Mouse (Mus musculus): ENCODE data around the gene Mfsd2b. TPM values are rescaled to one million over a fixed set of nuclear protein-coding genes. Genes with fewer than 3 reads are reported as not detected.

Gene Mfsd2b
- polyA plus RNA-seq, 1 experiment from 2014 or later, result 3.5 TPM

DNA sequence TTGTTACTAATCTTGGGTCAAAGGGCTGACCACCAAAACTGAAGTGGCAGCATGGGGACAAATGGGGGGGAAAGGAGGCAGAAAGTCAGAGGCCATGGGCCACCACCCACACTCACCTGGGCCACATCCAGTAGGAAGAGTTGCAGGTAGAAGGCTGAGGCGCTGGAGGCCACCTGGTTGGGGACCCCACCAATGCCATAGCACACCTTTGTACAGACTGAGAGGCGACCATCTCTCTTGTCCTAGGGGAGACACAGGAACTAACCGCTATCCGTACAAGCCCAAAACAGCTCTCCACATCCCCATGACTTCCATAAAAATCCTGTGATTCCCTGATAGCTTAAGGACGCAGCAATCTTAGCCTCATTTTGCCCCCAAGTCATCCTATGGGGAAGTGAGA is 2.9 kb downstream of the Mfsd2b start:
- no peak for DNase-seq (ENCODE audit: low spot score)
- no peak for ATAC-seq (ENCODE audit: insufficient number of reproducible peaks, low FRiP score, low TSS enrichment, low read depth)
- peaks cover 4% of the 10 kb centered on the region for H3K4me1 ChIP-seq (ENCODE audit: control insufficient read depth, insufficient read depth, low read length)
- 93% methylated on average over 5 of the region's 5 CpGs for WGBS
- H3K27ac ChIP-seq (replicated peaks; ENCODE audit: low read depth, low read length), result no peak overlapping the region
- no peak overlapping the region for H3K9ac ChIP-seq (ENCODE audit: low read length)
- no peaks in the 10 kb centered on the region for H3K9me3 ChIP-seq (ENCODE audit: control insufficient read depth, low read length)
- H3K4me3 ChIP-seq (ENCODE audit: low read depth, low read length), result no peak overlapping the region
- no peaks in the 10 kb centered on the region; the same call in 1 of the 2 replicates for H3K36me3 ChIP-seq (ENCODE audit: control insufficient read depth, insufficient read depth, low read length)
- H3K27me3 ChIP-seq (ENCODE audit: control insufficient read depth, insufficient read depth, low read length), result 0 out of 2 replicates have a peak, but pooled peaks cover 2% of the 10 kb centered on the region
- no peak overlapping the region for H3K4me2 ChIP-seq (ENCODE audit: low read depth, severe bottlenecking)

DNA sequence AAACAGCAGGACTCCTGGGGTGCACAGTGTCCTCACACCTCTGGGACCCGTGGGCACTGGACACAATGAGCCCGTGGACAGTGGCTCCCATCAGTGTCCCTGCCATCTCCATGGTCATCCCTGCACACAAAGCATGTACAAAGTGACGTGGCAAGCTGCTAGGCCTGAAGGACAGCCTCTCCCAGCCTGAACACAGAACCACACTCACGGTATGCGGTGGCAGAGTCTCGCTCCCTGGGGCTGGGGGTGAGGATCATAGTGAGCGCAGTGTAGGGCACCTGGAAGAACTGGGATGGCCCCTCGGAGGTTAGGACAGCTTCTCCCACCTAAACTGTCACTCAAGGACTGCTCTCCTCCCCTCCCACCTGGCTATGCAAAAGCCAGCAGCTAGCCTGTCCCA is 5.2 kb downstream of the Mfsd2b start:
- H3K9me3 ChIP-seq (ENCODE audit: control insufficient read depth, low read length), result no peaks in the 10 kb centered on the region
- no peaks in the 10 kb centered on the region; the same call in 1 of the 2 replicates for H3K36me3 ChIP-seq (ENCODE audit: control insufficient read depth, insufficient read depth, low read length)
- H3K4me3 ChIP-seq (ENCODE audit: low read depth, low read length), result no peak overlapping the region
- ATAC-seq (ENCODE audit: insufficient number of reproducible peaks, low FRiP score, low TSS enrichment, low read depth) (no peak), DNase-seq (ENCODE audit: low spot score) (no peak)
- WGBS, result 71% methylated on average over 8 of the region's 8 CpGs
- no peak overlapping the region for H3K27ac ChIP-seq (replicated peaks; ENCODE audit: low read depth, low read length)
- no peak overlapping the region for H3K4me2 ChIP-seq (ENCODE audit: low read depth, severe bottlenecking)
- H3K9ac ChIP-seq (ENCODE audit: low read length), result no peak overlapping the region
- peaks cover 3% of the 10 kb centered on the region for H3K4me1 ChIP-seq (ENCODE audit: control insufficient read depth, insufficient read depth, low read length)
- 0 out of 2 replicates have a peak, but pooled peaks cover 2% of the 10 kb centered on the region for H3K27me3 ChIP-seq (ENCODE audit: control insufficient read depth, insufficient read depth, low read length)

DNA sequence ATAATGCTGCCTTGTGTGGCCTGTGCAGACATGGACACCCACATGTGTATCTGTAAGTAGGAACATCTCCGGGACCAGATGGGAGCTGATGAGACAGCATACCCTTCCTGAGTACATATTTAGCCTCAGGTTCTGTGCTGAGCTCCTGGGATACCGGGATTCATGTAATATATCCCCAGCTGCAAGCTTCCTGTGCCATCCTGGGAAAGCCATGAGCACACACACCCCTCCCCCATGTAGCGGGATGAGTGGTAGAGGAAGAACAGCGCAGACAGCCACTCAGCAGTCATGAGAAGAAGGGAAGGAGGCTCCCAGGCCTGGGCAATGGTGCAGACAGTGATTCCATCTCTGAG is 9.8 kb downstream of the Mfsd2b start:
- Histone ChIP-seq H3K4me2 (ENCODE audit: low read depth, severe bottlenecking) (no peak overlapping the region), H3K9ac (ENCODE audit: low read length) (no peak overlapping the region), H3K36me3 (ENCODE audit: control insufficient read depth, insufficient read depth, low read length) (no peaks in the 10 kb centered on the region; the same call in 1 of the 2 replicates), H3K27ac (replicated peaks; ENCODE audit: low read depth, low read length) (no peak overlapping the region), H3K4me1 (ENCODE audit: control insufficient read depth, insufficient read depth, low read length) (no peaks in the 10 kb centered on the region), H3K27me3 (ENCODE audit: control insufficient read depth, insufficient read depth, low read length) (no peaks in the 10 kb centered on the region), H3K4me3 (ENCODE audit: low read depth, low read length) (no peak overlapping the region), H3K9me3 (ENCODE audit: control insufficient read depth, low read length) (no peaks in the 10 kb centered on the region)
- ATAC-seq (ENCODE audit: insufficient number of reproducible peaks, low FRiP score, low TSS enrichment, low read depth), result no peak
- no peak for DNase-seq (ENCODE audit: low spot score)
- WGBS, result 82% methylated on average over 4 of the region's 4 CpGs

DNA sequence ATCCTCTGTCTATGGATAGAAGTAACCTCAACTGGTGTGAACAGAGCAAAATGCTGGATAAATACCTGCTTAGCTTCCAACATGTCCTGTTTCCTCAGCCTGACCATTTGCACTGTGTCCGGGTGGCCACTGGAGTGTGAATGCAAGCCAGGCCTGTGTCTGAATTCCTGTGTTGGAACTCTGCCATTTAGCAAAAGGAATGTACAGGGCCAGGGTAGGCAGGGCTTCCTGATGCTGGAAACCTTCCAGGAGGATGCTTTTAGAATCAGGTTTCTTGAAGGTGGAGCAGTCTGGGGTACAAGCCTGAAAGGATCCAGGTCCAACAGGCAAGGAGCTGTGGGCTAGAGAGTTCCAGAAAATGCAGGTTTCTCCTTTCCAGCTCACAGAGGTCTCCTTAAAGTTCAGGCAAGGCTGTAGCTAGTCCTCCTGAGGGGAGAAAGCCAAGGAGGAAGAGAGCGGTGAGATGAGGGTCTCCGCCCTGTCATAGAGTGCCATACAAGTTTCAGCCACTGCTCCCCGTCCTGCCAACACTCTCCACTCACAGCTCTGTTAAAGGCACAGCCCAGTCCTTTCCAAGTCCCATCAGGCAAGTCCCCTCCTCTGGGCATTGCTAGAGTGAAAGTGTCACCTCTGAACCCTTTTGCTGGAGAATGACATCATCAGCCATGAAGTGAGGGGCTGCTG is 10.4 kb downstream of the Mfsd2b start:
- no peak overlapping the region for H3K4me3 ChIP-seq (ENCODE audit: low read depth, low read length)
- WGBS, result 80% methylated on average over 4 of the region's 4 CpGs
- H3K27ac ChIP-seq (replicated peaks; ENCODE audit: low read depth, low read length), result no peak overlapping the region
- no peak overlapping the region for H3K4me2 ChIP-seq (ENCODE audit: low read depth, severe bottlenecking)
- no peaks in the 10 kb centered on the region for H3K27me3 ChIP-seq (ENCODE audit: control insufficient read depth, insufficient read depth, low read length)
- DNase-seq (ENCODE audit: low spot score) (no peak), ATAC-seq (ENCODE audit: insufficient number of reproducible peaks, low FRiP score, low TSS enrichment, low read depth) (no peak)
- no peaks in the 10 kb centered on the region for H3K4me1 ChIP-seq (ENCODE audit: control insufficient read depth, insufficient read depth, low read length)
- no peaks in the 10 kb centered on the region for H3K36me3 ChIP-seq (ENCODE audit: control insufficient read depth, insufficient read depth, low read length)
- H3K9ac ChIP-seq (ENCODE audit: low read length), result no peak overlapping the region
- H3K9me3 ChIP-seq (ENCODE audit: control insufficient read depth, low read length), result no peaks in the 10 kb centered on the region

DNA sequence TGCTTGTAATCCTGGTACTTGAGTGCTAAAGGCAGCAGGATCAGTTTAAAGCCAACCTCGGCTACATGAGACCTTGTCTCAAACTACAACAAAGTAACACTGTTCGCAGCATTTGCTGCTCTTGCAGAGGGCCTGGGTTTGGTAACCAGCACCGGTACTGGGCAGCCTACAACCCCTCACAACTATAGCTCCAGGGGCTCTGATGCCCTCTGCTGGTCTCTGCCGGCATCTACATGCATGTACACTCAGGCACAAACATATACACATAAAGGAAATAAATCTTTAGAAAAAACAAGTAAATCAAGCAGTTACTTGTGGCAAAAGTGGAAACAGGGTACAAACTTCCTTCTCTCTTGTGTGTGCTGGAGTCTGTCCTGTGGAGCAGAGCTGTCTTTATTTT is 11.5 kb downstream of the Mfsd2b start:
- no peak overlapping the region for H3K27ac ChIP-seq (replicated peaks; ENCODE audit: low read depth, low read length)
- ATAC-seq (ENCODE audit: insufficient number of reproducible peaks, low FRiP score, low TSS enrichment, low read depth), result no peak
- no peak for DNase-seq (ENCODE audit: low spot score)
- H3K9me3 ChIP-seq (ENCODE audit: control insufficient read depth, low read length), result no peaks in the 10 kb centered on the region
- no peaks in the 10 kb centered on the region for H3K27me3 ChIP-seq (ENCODE audit: control insufficient read depth, insufficient read depth, low read length)
- no peaks in the 10 kb centered on the region for H3K36me3 ChIP-seq (ENCODE audit: control insufficient read depth, insufficient read depth, low read length)
- H3K4me1 ChIP-seq (ENCODE audit: control insufficient read depth, insufficient read depth, low read length), result no peaks in the 10 kb centered on the region
- no peak overlapping the region for H3K9ac ChIP-seq (ENCODE audit: low read length)
- no peak overlapping the region for H3K4me3 ChIP-seq (ENCODE audit: low read depth, low read length)
- 87% methylated on average over 4 of the region's 4 CpGs for WGBS
- no peak overlapping the region for H3K4me2 ChIP-seq (ENCODE audit: low read depth, severe bottlenecking)

DNA sequence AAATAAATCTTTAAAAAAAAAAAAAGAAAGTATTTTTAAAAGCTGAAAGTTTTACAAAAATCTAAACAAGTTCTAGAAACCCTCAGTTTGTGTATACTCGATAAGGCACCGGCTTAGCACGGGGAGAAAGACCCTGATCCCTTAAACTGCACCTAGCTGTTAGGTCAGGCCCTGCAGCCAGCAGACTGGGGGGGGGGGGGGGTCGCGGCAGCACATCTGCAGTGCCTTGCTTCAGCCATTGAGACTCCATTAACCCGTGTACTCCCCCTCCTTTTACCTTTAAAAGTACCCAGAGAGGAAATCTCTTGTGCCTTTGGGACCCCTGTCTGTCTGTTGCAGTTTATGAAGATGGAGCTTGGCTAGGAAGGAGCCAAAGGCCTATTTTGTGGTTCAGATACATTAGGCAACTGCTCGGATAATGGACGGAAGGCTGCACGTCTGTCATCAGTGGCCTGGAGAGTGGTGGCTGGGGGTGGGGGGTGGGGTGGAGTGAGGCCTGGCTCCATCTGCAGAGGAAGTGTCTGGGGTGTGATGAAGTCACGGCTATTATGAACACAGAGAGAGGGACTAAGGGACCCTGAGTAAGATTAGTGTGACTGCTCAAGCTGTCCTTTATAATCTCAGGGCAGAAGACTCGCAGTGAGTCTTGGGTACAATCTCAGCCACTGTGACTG is 14.8 kb downstream of the Mfsd2b start:
- H3K9ac ChIP-seq (ENCODE audit: low read length), result no peak overlapping the region
- DNase-seq (ENCODE audit: low spot score) (no peak), ATAC-seq (ENCODE audit: insufficient number of reproducible peaks, low FRiP score, low TSS enrichment, low read depth) (no peak; the same call in 1 of the 2 replicates)
- H3K9me3 ChIP-seq (ENCODE audit: control insufficient read depth, low read length), result no peaks in the 10 kb centered on the region; the same call in 1 of the 2 replicates
- H3K4me3 ChIP-seq (ENCODE audit: low read depth, low read length), result no peak overlapping the region
- no peaks in the 10 kb centered on the region for H3K27me3 ChIP-seq (ENCODE audit: control insufficient read depth, insufficient read depth, low read length)
- H3K36me3 ChIP-seq (ENCODE audit: control insufficient read depth, insufficient read depth, low read length), result peaks cover 4% of the 10 kb centered on the region; the same call in 1 of the 2 replicates
- 50% methylated on average over 11 of the region's 11 CpGs for WGBS
- H3K4me2 ChIP-seq (ENCODE audit: low read depth, severe bottlenecking), result no peak overlapping the region
- H3K27ac ChIP-seq (replicated peaks; ENCODE audit: low read depth, low read length), result no peak overlapping the region
- H3K4me1 ChIP-seq (ENCODE audit: control insufficient read depth, insufficient read depth, low read length), result no peaks in the 10 kb centered on the region

DNA sequence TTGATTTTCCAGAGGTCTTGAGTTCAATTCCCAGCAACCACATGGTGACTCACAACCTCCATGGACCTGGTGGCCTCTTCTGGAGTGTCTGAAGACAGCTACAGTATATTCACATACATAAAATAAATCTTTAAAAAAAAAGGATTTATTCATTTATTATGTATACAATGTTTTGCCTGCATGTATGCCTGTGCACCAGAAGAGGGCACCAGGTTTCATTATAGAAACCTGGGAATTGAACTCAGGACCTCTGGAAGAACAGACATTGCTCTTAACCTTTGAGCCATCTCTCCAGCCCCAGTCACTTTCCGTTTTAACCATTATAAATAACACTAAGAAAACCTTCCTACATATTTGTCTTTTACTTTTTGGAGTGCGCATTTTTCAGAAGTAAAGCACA is 17.3 kb downstream of the Mfsd2b start:
- ATAC-seq (ENCODE audit: insufficient number of reproducible peaks, low FRiP score, low TSS enrichment, low read depth), result no peak
- 99% methylated on average over 2 of the region's 2 CpGs for WGBS
- no peak overlapping the region for H3K4me3 ChIP-seq (ENCODE audit: low read depth, low read length)
- no peaks in the 10 kb centered on the region; the same call in 1 of the 2 replicates for H3K9me3 ChIP-seq (ENCODE audit: control insufficient read depth, low read length)
- no peak for DNase-seq (ENCODE audit: low spot score)
- H3K4me2 ChIP-seq (ENCODE audit: low read depth, severe bottlenecking), result no peak overlapping the region
- H3K36me3 ChIP-seq (ENCODE audit: control insufficient read depth, insufficient read depth, low read length), result peaks cover 6% of the 10 kb centered on the region; the same call in 1 of the 2 replicates
- no peak overlapping the region for H3K27ac ChIP-seq (replicated peaks; ENCODE audit: low read depth, low read length)
- H3K27me3 ChIP-seq (ENCODE audit: control insufficient read depth, insufficient read depth, low read length), result no peaks in the 10 kb centered on the region
- no peaks in the 10 kb centered on the region for H3K4me1 ChIP-seq (ENCODE audit: control insufficient read depth, insufficient read depth, low read length)
- H3K9ac ChIP-seq (ENCODE audit: low read length), result no peak overlapping the region

DNA sequence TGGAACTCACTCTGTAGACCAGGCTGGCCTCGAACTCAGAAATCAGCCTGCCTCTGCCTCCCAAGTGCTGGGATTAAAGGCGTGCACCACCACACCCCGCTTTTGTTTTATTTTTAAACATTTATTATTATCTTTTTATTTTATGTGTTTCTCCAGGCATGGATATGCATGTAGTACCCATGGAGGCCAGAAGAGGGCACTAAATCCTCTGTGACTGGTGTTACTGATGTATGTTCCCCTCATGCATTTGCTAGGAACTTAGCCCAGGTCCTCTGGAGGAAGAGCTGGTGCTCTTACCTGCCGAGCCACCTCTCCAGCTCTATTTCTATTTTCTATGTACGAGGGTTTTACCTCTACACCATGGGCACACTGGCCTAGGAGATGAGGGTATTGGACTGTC is 18.0 kb downstream of the Mfsd2b start:
- Histone ChIP-seq H3K9me3 (ENCODE audit: control insufficient read depth, low read length) (no peaks in the 10 kb centered on the region; the same call in 1 of the 2 replicates), H3K9ac (ENCODE audit: low read length) (no peak overlapping the region), H3K4me1 (ENCODE audit: control insufficient read depth, insufficient read depth, low read length) (no peaks in the 10 kb centered on the region), H3K4me2 (ENCODE audit: low read depth, severe bottlenecking) (no peak overlapping the region), H3K27ac (replicated peaks; ENCODE audit: low read depth, low read length) (no peak overlapping the region), H3K27me3 (ENCODE audit: control insufficient read depth, insufficient read depth, low read length) (no peaks in the 10 kb centered on the region), H3K36me3 (ENCODE audit: control insufficient read depth, insufficient read depth, low read length) (peaks cover 13% of the 10 kb centered on the region; the same call in 1 of the 2 replicates), H3K4me3 (ENCODE audit: low read depth, low read length) (no peak overlapping the region)
- DNase-seq (ENCODE audit: low spot score), result peak; percentile 44
- 95% methylated on average over 5 of the region's 5 CpGs for WGBS
- no peak for ATAC-seq (ENCODE audit: insufficient number of reproducible peaks, low FRiP score, low TSS enrichment, low read depth)

Measured in limb, embryonic 11.5 days (tissue).